Mouse (Mus musculus) kidney, adult 9 months (tissue): ENCODE measurements around the gene Retnlg.
"Not testable (repeated sequence)": the region's sequence is repeated elsewhere in the genome, so short reads cannot be mapped to it uniquely, and the experiment has no call there.

Experiments used
- DNase-seq: peaks from one replicate; pipeline ENCODE4 v3.0.0; 2022

Retnlg gene

GRCm38 (mm10) chr16:48872321-48872720 lies at the start of gene Retnlg:
Retnlg (plus strand) TSS chr16:48872621.
- no peak for DNase-seq

- DNase-seq = no peak
These were observed 45.9 kb upstream of the Retnlg start for GRCm38 (mm10) chr16:48826474-48826873.

GRCm38 (mm10) chr16:48827625-48828024 lies 44.8 kb upstream of the Retnlg start:
- DNase-seq = no peak

- DNase-seq = no peak
These were observed 43.4 kb upstream of the Retnlg start for GRCm38 (mm10) chr16:48829060-48829459.

- DNase-seq = no peak
These were observed 40.4 kb upstream of the Retnlg start for GRCm38 (mm10) chr16:48832055-48832454.

- not testable (repeated sequence) for DNase-seq
These were observed 38.8 kb upstream of the Retnlg start for GRCm38 (mm10) chr16:48833626-48834025.

GRCm38 (mm10) chr16:48842266-48842665 lies 30.2 kb upstream of the Retnlg start, which contains the start of gene Retnla:
Retnla (plus strand) TSS chr16:48842551.
- DNase-seq = no peak

GRCm38 (mm10) chr16:48843671-48844386 lies 28.6 kb upstream of the Retnlg start:
- no peak for DNase-seq

- peak; percentile 1 for DNase-seq
These were observed 7.4 kb upstream of the Retnlg start for GRCm38 (mm10) chr16:48865004-48865403.

GRCm38 (mm10) chr16:48867690-48868089 lies 4.7 kb upstream of the Retnlg start:
- DNase-seq = no peak

- DNase-seq = no peak
These were observed 3.8 kb upstream of the Retnlg start for GRCm38 (mm10) chr16:48868663-48869062.

- DNase-seq = no peak
These were observed 2.8 kb upstream of the Retnlg start for GRCm38 (mm10) chr16:48869671-48870070.

- DNase-seq = no peak
These were observed 667 bp upstream of the Retnlg start for GRCm38 (mm10) chr16:48871754-48872153.

- DNase-seq = no peak
These were observed 18.3 kb downstream of the Retnlg start for GRCm38 (mm10) chr16:48890733-48891132.

GRCm38 (mm10) chr16:48899868-48900267 lies 27.4 kb downstream of the Retnlg start:
- DNase-seq = no peak

GRCm38 (mm10) chr16:48911184-48911583 lies 38.8 kb downstream of the Retnlg start:
- no peak for DNase-seq

- DNase-seq = no peak
These were observed 40.8 kb downstream of the Retnlg start for GRCm38 (mm10) chr16:48913206-48913605.

GRCm38 (mm10) chr16:48923724-48924123 lies 51.3 kb downstream of the Retnlg start:
- DNase-seq = no peak
